Mouse (Mus musculus): ENCODE measurements around the gene Pfas. TPM values are rescaled to one million over a fixed set of nuclear protein-coding genes. Genes with fewer than 3 reads are reported as not detected.
"Not testable (repeated sequence)": the region's sequence is repeated elsewhere in the genome, so short reads cannot be mapped to it uniquely, and the experiment has no call there.

The Pfas gene
- polyA plus RNA-seq, 1 experiment from 2014 or later, result 16.8 TPM

DNA sequence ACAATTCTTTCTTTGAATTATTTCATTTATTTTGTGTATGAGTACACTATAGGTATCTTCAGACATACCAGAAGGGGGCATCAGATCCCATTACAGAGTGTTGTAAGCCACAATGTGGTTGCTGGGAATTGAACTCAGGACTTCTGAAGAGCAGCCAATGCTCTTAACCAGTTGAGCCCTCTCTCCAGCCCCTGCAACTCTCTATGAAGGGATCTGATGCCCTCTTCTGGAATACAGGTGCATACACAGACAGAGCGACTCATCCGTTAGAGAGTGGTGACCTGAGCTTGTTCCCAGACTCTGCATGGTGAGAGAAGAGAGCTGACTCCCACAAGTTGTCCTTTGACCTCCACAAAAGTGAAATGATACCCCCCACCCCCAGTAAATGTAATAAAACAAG is 20.5 kb upstream of the Pfas start:
- 59% methylated on average over 2 of the region's 2 CpGs for WGBS
- H3K27me3 ChIP-seq (ENCODE audit: control insufficient read depth, insufficient read depth, low read depth, low read length), result no peaks in the 10 kb centered on the region
- no peak for ATAC-seq
- H3K4me1 ChIP-seq (ENCODE audit: control insufficient read depth, insufficient read depth, low read length), result no peaks in the 10 kb centered on the region
- H3K9me3 ChIP-seq (replicated peaks; ENCODE audit: control insufficient read depth, low read length, poor library complexity, severe bottlenecking), result no peaks in the 10 kb centered on the region
- H3K4me3 ChIP-seq (ENCODE audit: low read depth, low read length), result no peak overlapping the region
- no peak overlapping the region for H3K9ac ChIP-seq (ENCODE audit: low read depth, low read length)
- H3K4me2 ChIP-seq (ENCODE audit: low read length), result no peak overlapping the region
- H3K36me3 ChIP-seq (ENCODE audit: control insufficient read depth, insufficient read depth, low read length), result peaks cover 65% of the 10 kb centered on the region
- no peak overlapping the region for H3K27ac ChIP-seq (ENCODE audit: low read length)

DNA sequence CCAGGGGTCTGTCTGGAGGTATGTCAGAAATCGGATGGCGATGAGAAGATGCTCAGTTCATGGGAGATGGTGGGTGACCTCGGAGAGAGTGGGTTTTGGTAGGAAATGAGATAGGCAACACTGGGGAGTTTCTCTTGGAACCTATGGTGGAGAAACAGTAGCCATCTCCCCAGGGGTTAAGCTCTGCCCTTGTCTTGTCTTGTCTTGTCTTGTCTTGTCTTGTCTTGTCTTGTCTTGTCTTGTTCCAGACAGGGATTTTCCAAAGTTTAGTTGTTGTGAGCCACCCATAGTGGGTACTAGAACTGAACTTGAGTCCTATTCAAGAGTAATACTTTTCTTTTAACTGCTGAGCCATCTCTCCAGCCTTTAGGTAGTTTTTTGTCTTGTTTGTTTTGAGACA is 18.3 kb upstream of the Pfas start:
- Histone ChIP-seq H3K27me3 (ENCODE audit: control insufficient read depth, insufficient read depth, low read depth, low read length) (no peaks in the 10 kb centered on the region), H3K4me3 (ENCODE audit: low read depth, low read length) (no peak overlapping the region), H3K9me3 (replicated peaks; ENCODE audit: control insufficient read depth, low read length, poor library complexity, severe bottlenecking) (no peaks in the 10 kb centered on the region), H3K27ac (ENCODE audit: low read length) (no peak overlapping the region), H3K36me3 (ENCODE audit: control insufficient read depth, insufficient read depth, low read length) (peaks cover 78% of the 10 kb centered on the region), H3K4me1 (ENCODE audit: control insufficient read depth, insufficient read depth, low read length) (no peaks in the 10 kb centered on the region), H3K9ac (ENCODE audit: low read depth, low read length) (no peak overlapping the region), H3K4me2 (ENCODE audit: low read length) (no peak overlapping the region)
- 94% methylated on average over 3 of the region's 3 CpGs for WGBS
- no peak for ATAC-seq

DNA sequence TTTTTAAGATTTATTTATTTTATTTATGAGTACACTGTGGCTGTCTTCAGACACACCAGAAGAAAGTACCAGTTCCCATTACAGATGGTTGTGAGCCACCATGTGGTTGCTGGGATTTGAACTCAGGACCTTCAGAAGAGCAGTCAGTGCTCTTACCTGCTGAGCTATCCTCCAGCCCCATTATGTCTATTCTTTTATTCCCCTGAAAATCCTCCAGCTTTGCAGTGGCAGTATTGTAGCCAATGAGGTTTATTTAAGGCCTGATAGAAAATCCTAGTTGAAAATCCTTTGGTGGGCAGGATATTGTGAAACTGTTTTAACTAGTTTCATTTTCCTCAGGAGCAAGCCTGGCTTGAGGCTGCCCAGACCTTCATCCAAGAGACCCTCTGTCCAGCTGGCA is 12.4 kb upstream of the Pfas start:
- no peak overlapping the region for H3K4me2 ChIP-seq (ENCODE audit: low read length)
- no peaks in the 10 kb centered on the region for H3K9me3 ChIP-seq (replicated peaks; ENCODE audit: control insufficient read depth, low read length, poor library complexity, severe bottlenecking)
- no peak for ATAC-seq

DNA sequence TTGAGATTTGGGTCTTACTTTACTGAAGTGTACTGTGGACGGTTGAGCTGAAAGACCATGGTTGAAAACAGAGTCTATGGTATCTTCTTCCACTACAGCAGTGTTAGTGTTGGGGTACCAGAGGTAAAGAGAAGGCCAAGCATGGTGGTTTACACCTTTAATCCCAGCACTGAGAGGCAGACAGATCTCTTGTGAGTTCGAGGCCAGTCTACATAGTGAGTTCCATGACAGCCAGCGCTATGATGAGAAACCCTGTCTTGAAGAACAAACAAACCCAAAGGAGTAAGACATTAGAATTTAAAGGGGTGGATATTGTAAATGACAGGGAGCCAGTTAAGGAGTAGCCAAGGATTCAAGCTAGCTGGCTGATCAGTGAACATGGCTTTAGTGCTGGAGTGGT is 8.5 kb upstream of the Pfas start:
- Histone ChIP-seq H3K4me1 (ENCODE audit: control insufficient read depth, insufficient read depth, low read length) (peaks cover 11% of the 10 kb centered on the region), H3K27me3 (ENCODE audit: control insufficient read depth, insufficient read depth, low read depth, low read length) (no peaks in the 10 kb centered on the region)
- 65% methylated on average over 3 of the region's 3 CpGs for whole genome bisulfite sequencing

More for the DNA sequence above, 12.4 kb upstream of the Pfas start:
- Histone ChIP-seq H3K9ac (ENCODE audit: low read depth, low read length) (no peak overlapping the region), H3K4me1 (ENCODE audit: control insufficient read depth, insufficient read depth, low read length) (peaks cover 7% of the 10 kb centered on the region), H3K27ac (ENCODE audit: low read length) (no peak overlapping the region), H3K27me3 (ENCODE audit: control insufficient read depth, insufficient read depth, low read depth, low read length) (no peaks in the 10 kb centered on the region), H3K4me3 (ENCODE audit: low read depth, low read length) (no peak overlapping the region), H3K36me3 (ENCODE audit: control insufficient read depth, insufficient read depth, low read length) (peaks cover 28% of the 10 kb centered on the region)

DNA sequence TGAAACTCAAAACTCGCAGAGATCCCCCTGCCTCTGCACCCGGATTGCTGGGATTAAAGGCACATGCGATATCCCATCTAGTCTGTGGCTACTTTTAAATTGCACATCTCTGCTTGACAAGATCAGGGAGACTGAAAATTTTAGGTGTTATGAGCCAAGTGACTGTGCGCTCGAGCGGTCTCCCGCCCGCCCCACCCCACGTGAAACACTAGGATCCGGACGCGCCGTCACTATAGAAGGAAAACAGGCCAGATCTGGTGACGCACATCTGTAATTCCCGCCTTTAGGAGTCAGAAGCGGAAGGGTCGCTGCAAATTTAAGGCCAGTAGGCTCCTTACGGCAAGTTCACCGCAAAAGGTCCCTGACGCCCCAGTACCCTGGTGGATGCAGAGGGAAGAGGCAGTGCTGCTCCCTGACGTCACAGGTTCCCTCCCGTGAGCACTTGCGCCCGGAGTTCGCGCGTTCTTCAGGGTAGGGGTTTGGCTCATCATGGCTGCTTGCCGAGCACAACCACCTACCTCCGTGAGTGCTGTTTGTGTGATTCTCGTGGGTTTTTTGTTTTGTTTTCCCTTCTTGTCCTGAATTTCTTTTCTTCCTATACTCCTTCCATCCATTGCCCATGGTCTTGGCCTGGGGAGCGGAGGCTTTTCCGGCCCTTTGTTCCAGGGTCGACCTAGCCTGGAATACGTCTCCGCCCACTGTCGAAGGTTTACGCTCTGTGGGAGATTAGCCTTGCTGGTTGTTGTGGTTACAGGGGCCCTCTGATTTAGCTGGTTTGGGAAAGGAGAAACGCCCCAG is 7.6 kb upstream of the Pfas start, which contains the start of gene Ctc1:
Gene Ctc1 (plus strand): TSS at position 268 of the 798 bp plus-strand sequence.
- H3K27me3 ChIP-seq (ENCODE audit: control insufficient read depth, insufficient read depth, low read depth, low read length), result no peaks in the 10 kb centered on the region
- peak within 1 kb of the TSS; percentile 79 for H3K4me2 ChIP-seq (ENCODE audit: low read length)
- H3K4me1 ChIP-seq (ENCODE audit: control insufficient read depth, insufficient read depth, low read length), result peaks cover 15% of the 10 kb centered on the region
- peak within 1 kb of the TSS; percentile 60 for H3K4me3 ChIP-seq (ENCODE audit: low read depth, low read length)
- 4% methylated on average over 38 of the region's 38 CpGs for WGBS
- peak; percentile 94 for ATAC-seq
- no peaks in the 10 kb centered on the region for H3K9me3 ChIP-seq (replicated peaks; ENCODE audit: control insufficient read depth, low read length, poor library complexity, severe bottlenecking)
- no peaks in the 10 kb centered on the region for H3K36me3 ChIP-seq (ENCODE audit: control insufficient read depth, insufficient read depth, low read length)
- peak within 1 kb of the TSS; percentile 85 for H3K9ac ChIP-seq (ENCODE audit: low read depth, low read length)
- peak within 1 kb of the TSS; percentile 91 for H3K27ac ChIP-seq (ENCODE audit: low read length)

More for the DNA sequence above, 8.5 kb upstream of the Pfas start:
- no peak for ATAC-seq
- Histone ChIP-seq H3K9ac (ENCODE audit: low read depth, low read length) (peak overlapping the region; percentile 85), H3K4me2 (ENCODE audit: low read length) (peak overlapping the region; percentile 79), H3K36me3 (ENCODE audit: control insufficient read depth, insufficient read depth, low read length) (peaks cover 2% of the 10 kb centered on the region; the same call in 1 of the 2 replicates), H3K27ac (ENCODE audit: low read length) (peak overlapping the region; percentile 91), H3K9me3 (replicated peaks; ENCODE audit: control insufficient read depth, low read length, poor library complexity, severe bottlenecking) (no peaks in the 10 kb centered on the region), H3K4me3 (ENCODE audit: low read depth, low read length) (peak overlapping the region; percentile 60)

DNA sequence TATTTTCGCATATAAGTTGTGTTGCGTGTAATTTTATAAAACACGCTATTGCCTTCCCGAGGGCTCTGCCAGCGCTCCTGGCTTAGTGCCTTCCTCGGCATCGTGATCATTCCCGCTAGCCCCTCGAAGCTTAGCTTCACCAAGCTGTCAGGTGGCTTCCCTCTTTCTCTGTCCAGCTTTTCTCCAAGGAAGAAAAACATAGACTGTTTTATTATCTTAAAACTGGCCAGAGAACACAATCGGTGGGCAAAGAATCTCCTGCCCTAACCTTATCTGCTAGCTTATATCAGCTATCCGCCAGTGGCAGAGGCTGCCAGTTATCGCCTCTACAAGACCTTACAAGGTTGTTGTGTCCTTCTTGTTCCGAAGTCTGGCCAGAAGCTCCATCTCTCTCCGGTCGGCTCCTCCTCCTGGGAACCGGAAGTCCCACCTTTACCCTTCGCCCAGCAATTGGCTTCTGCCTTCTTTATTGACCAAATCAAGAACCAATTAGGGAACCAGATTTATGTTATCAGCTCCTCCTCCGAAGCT is 3.9 kb upstream of the Pfas start:
- Histone ChIP-seq H3K27ac (ENCODE audit: low read length) (peak overlapping the region; percentile 86), H3K27me3 (ENCODE audit: control insufficient read depth, insufficient read depth, low read depth, low read length) (no peaks in the 10 kb centered on the region), H3K9ac (ENCODE audit: low read depth, low read length) (peak overlapping the region; percentile 68), H3K9me3 (replicated peaks; ENCODE audit: control insufficient read depth, low read length, poor library complexity, severe bottlenecking) (no peaks in the 10 kb centered on the region), H3K4me1 (ENCODE audit: control insufficient read depth, insufficient read depth, low read length) (peaks cover 22% of the 10 kb centered on the region), H3K4me3 (ENCODE audit: low read depth, low read length) (peak overlapping the region; percentile 57), H3K36me3 (ENCODE audit: control insufficient read depth, insufficient read depth, low read length) (no peaks in the 10 kb centered on the region), H3K4me2 (ENCODE audit: low read length) (peak overlapping the region; percentile 92)
- peak; percentile 70 for ATAC-seq
- WGBS, result 2% methylated on average over 18 of the region's 18 CpGs

DNA sequence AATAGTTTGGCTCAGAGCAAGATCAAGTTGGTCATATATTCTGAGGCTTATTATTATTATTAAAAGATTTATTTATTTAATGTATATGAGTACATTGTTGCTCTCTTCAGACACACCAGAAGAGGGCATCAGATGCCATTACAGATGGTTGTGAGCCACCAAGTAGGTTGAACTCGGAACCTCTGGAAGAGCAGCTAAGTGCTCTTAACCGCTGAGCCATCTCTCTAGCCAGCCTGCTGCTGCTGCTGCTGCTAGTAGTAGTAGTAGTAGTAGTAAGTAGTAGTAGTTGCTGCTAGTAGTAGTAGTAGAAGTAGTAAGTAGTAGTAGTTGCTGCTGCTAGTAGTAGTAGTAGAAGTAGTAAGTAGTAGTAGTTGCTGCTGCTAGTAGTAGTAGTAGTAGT is 3.2 kb upstream of the Pfas start:
- Histone ChIP-seq H3K4me3 (ENCODE audit: low read depth, low read length) (peak overlapping the region; percentile 57), H3K4me1 (ENCODE audit: control insufficient read depth, insufficient read depth, low read length) (peaks cover 15% of the 10 kb centered on the region), H3K4me2 (ENCODE audit: low read length) (peak overlapping the region; percentile 92)
- H3K36me3 ChIP-seq (ENCODE audit: control insufficient read depth, insufficient read depth, low read length); H3K9me3 ChIP-seq (replicated peaks; ENCODE audit: control insufficient read depth, low read length, poor library complexity, severe bottlenecking); H3K27ac ChIP-seq (ENCODE audit: low read length); ATAC-seq; H3K27me3 ChIP-seq (ENCODE audit: control insufficient read depth, insufficient read depth, low read depth, low read length); H3K9ac ChIP-seq (ENCODE audit: low read depth, low read length): not testable (repeated sequence)
- 82% methylated on average over 2 of the region's 2 CpGs for WGBS

DNA sequence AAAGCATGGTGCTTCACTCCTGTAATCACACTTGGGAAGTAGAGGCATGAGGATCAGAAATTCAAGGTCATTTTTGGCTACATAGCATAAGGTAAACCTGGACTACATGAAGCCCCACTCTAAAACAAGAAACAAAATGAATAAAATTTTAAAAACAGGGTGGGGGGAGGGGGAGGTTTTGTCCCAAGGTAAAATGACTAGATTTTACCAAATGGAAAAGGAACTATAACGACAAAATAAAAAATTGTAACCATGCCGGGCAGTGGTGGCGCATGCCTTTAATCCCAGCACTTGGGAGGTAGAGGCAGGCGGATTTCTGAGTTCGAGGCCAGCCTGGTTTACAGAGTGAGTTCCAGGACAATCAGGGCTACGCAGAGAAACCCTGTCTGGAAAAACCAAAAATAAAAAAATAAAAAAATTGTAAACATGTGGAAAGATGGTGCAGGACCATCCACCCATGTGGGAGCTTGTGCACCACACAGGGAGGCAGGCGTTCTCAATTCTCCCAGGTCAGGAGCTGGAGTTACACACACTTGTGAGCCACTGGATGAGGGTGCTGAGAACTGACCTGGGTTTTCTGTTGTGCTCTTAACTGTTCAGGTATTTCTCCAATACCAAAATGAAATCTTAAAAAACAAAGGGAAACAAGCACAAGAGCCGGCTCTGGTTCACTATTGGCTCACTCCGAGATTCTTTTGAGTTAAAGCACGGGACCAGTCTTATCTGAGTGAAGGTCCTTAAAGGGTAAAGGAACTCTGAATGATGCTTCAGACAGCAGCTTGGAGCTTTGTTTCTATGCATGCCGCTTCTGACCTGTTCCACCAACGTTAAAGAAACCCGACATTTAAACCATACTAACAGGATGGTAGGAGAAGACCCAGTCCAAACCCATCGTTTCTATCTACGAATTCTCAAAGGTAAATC is 2.4 kb upstream of the Pfas start:
- H3K27me3 ChIP-seq (ENCODE audit: control insufficient read depth, insufficient read depth, low read depth, low read length), result no peaks in the 10 kb centered on the region
- no peak overlapping the region for H3K4me3 ChIP-seq (ENCODE audit: low read depth, low read length)
- H3K4me1 ChIP-seq (ENCODE audit: control insufficient read depth, insufficient read depth, low read length), result peaks cover 15% of the 10 kb centered on the region
- 92% methylated on average over 15 of the region's 15 CpGs for WGBS
- H3K9ac ChIP-seq (ENCODE audit: low read depth, low read length), result no peak overlapping the region
- no peaks in the 10 kb centered on the region for H3K9me3 ChIP-seq (replicated peaks; ENCODE audit: control insufficient read depth, low read length, poor library complexity, severe bottlenecking)
- no peak overlapping the region for H3K27ac ChIP-seq (ENCODE audit: low read length)
- H3K4me2 ChIP-seq (ENCODE audit: low read length), result no peak overlapping the region
- H3K36me3 ChIP-seq (ENCODE audit: control insufficient read depth, insufficient read depth, low read length), result no peaks in the 10 kb centered on the region
- ATAC-seq, result no peak

Measured in midbrain, embryonic 16.5 days (tissue).